Mouse (Mus musculus) left cerebral cortex, adult 2 months (tissue): ENCODE data around the gene Otoa. TPM values are rescaled to one million over a fixed set of nuclear protein-coding genes. Genes with fewer than 3 reads are reported as not detected.

Experiments used
- DNase-seq, 2 experiments: peaks; one replicate each; pipeline ENCODE4 v3.0.0; 2021 to 2022; ENCODE audit warnings: low spot score in 2 of 2, mixed read lengths in 1 of 2; ENCODE audit errors: extremely low spot score in 1 of 2
- H3K27ac ChIP-seq: fragments of 200-600 bp; 2 replicates; pipeline ENCODE4 v1.8.1; 2022
- H3K4me3 ChIP-seq: fragments of 200-600 bp; 2 replicates; pipeline ENCODE4 v1.8.1; 2022
- CTCF ChIP-seq: fragments of 200-600 bp; IDR thresholded peaks from 2 replicates; pipeline ENCODE4 v1.8.1; 2022; ENCODE audit warnings: antibody characterized with exemption, mild to moderate bottlenecking, moderate library complexity
- intact Hi-C: fragments of 180-260 bp; cut with DNase I; formaldehyde crosslinking; loops from one replicate; pipeline ENCODE4 v1.15.1; 2025
- total RNA-seq, 2 experiments: library from RNA; stranded (reverse); gene quantifications; 2 replicates each; pipeline ENCODE4 v1.2.3; 2021

The Otoa gene
- total RNA-seq, 2 experiments from 2014 or later: 0.18 to 0.37 TPM

GRCm38 (mm10) chr7:121084840-121085453 lies 3.5 kb downstream of the Otoa start:
- H3K27ac ChIP-seq: no peak overlapping the region
- TF ChIP-seq CTCF: no peak
- H3K4me3 ChIP-seq: no peak overlapping the region
- intact Hi-C loops: no loop called here
- no peak for DNase-seq

GRCm38 (mm10) chr7:121085500-121085899 lies 4.0 kb downstream of the Otoa start:
- intact Hi-C loops: no loop called here
- H3K4me3 ChIP-seq: no peak overlapping the region
- TF ChIP-seq CTCF: no peak
- no peak overlapping the region for H3K27ac ChIP-seq
- no peak for DNase-seq

GRCm38 (mm10) chr7:121088745-121089144 lies 7.3 kb downstream of the Otoa start:
- no peak overlapping the region for H3K4me3 ChIP-seq
- no peak overlapping the region for H3K27ac ChIP-seq
- TF ChIP-seq CTCF: peak; percentile 11
- intact Hi-C loops: no loop called here
- no peak for DNase-seq

GRCm38 (mm10) chr7:121090748-121091147 lies 9.3 kb downstream of the Otoa start:
- no peak for DNase-seq
- H3K4me3 ChIP-seq: no peak overlapping the region
- H3K27ac ChIP-seq: no peak overlapping the region
- no peak for TF ChIP-seq CTCF
- intact Hi-C loops: no loop called here

GRCm38 (mm10) chr7:121093026-121093425 lies 11.6 kb downstream of the Otoa start:
- DNase-seq: no peak
- intact Hi-C loops: no loop called here

GRCm38 (mm10) chr7:121098614-121099389 lies 17.4 kb downstream of the Otoa start:
- no peak overlapping the region for H3K4me3 ChIP-seq
- intact Hi-C loops: no loop called here
- no peak for DNase-seq
- no peak for TF ChIP-seq CTCF
- H3K27ac ChIP-seq: no peak overlapping the region

More at GRCm38 (mm10) chr7:121093026-121093425, 11.6 kb downstream of the Otoa start:
- TF ChIP-seq CTCF: no peak
- Histone ChIP-seq H3K4me3 (no peak overlapping the region), H3K27ac (no peak overlapping the region)

GRCm38 (mm10) chr7:121107851-121108250 lies 26.4 kb downstream of the Otoa start:
- TF ChIP-seq CTCF: no peak
- DNase-seq: no peak
- Histone ChIP-seq H3K4me3 (no peak overlapping the region), H3K27ac (no peak overlapping the region)
- intact Hi-C loops: no loop called here

GRCm38 (mm10) chr7:121111321-121111720 lies 29.9 kb downstream of the Otoa start:
- DNase-seq: no peak
- no peak overlapping the region for H3K4me3 ChIP-seq
- intact Hi-C loops: no loop called here
- H3K27ac ChIP-seq: no peak overlapping the region
- no peak for TF ChIP-seq CTCF

GRCm38 (mm10) chr7:121111762-121112161 lies 30.3 kb downstream of the Otoa start:
- no peak for DNase-seq
- H3K27ac ChIP-seq: no peak overlapping the region
- no peak for TF ChIP-seq CTCF
- intact Hi-C loops: no loop called here
- H3K4me3 ChIP-seq: no peak overlapping the region

- TF ChIP-seq CTCF: peak; percentile 93
Measured at GRCm38 (mm10) chr7:121120143-121120818, 38.8 kb downstream of the Otoa start.

GRCm38 (mm10) chr7:121130837-121131236 lies 49.4 kb downstream of the Otoa start:
- Histone ChIP-seq H3K27ac (no peak overlapping the region), H3K4me3 (no peak overlapping the region)
- DNase-seq: no peak
- no peak for TF ChIP-seq CTCF
- intact Hi-C loops: no loop called here

More at GRCm38 (mm10) chr7:121120143-121120818, 38.8 kb downstream of the Otoa start:
- intact Hi-C loops: loop anchor here (1.0 to 10.0 kb wide), 4 partner anchors 42 to 485 kb away; partner anchors contain the start of gene Uqcrc2
- DNase-seq: peak; percentile 81 to 85
- Histone ChIP-seq H3K4me3 (no peak overlapping the region), H3K27ac (no peak overlapping the region)

- no peak for TF ChIP-seq CTCF
- intact Hi-C loops: no loop called here
- Histone ChIP-seq H3K27ac (no peak overlapping the region), H3K4me3 (no peak overlapping the region)
- no peak for DNase-seq
Measured at GRCm38 (mm10) chr7:121141274-121141673, 59.8 kb downstream of the Otoa start.
